Mouse (Mus musculus) liver, postnatal 0 days (tissue): ENCODE data around the gene Unc45b.
"Not testable (repeated sequence)": the region's sequence is repeated elsewhere in the genome, so short reads cannot be mapped to it uniquely, and the experiment has no call there.

Source experiments
- CTCF ChIP-seq: sonication (generic); IDR thresholded peaks from 2 replicates; pipeline ENCODE4 v1.5.1; 2016; ENCODE audit warnings: antibody characterized with exemption, low read depth
- EP300 ChIP-seq: IDR thresholded peaks from 2 replicates; pipeline ENCODE4 v1.6.1; 2016; ENCODE audit warnings: antibody characterized with exemption, low read depth, mild to moderate bottlenecking

DNA sequence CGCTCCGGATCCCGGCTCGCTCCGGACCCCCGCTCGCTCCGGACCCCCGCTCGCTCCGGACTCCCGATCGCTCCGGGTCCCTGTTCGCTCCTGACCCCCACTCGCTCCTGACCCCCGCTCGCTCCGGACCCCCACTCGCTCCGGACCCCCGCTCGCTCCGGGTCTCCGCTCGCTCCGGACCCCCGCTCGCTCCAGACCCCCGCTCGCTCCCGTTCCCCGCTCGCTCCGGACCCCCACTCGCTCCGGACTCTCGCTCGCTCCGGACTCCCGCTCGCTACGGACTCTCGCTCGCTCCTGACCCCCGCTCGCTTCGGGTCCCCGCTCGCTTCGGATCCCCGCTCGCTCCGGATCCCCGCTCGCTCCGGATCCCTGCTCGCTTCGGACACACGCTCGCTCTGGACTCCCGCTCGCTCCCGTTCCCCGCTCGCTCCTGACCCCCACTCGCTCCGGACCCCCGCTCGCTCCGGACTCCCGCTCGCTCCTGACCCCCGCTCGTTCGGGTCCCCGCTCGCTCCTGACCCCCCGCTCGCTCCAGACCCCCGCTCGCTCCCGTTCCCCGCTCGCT, 20.1 kb downstream of the Unc45b start:
- TF ChIP-seq CTCF, EP300: not testable (repeated sequence)
